In genomic region chr9:23464981-23465630, GRCm38 (mm10) we compare ENCODE assay signal across 13 mouse cellular contexts.
DNase-seq lines count a peak whose midpoint lies in the region; ATAC-seq lines count a peak whose summit lies in the region.
"Had no signal": no experiment of that assay in that cellular context is flagged by ENCODE, and none has a peak within 500 bp of the region (broad histone marks: within the 10 kb centered on the region; RNA-seq: fewer than 3 reads in every experiment).

No protein-coding gene starts in this region.

- no peak overlapping the region for H3K9ac ChIP-seq in kidney, embryonic 14.5 days (ENCODE audit: low read depth, low read length)
- H3K9ac ChIP-seq: embryonic facial prominence, embryonic 13.5 days; forebrain, embryonic 15.5 days; hindbrain, embryonic 12.5 days; liver, embryonic 14.5 days had no signal

- no peaks in the 10 kb centered on the region for H3K36me3 ChIP-seq in kidney, embryonic 14.5 days (ENCODE audit: control insufficient read depth, insufficient read depth, low read length)
- H3K36me3 ChIP-seq: embryonic facial prominence, embryonic 13.5 days; forebrain, embryonic 15.5 days; heart, embryonic 10.5 days; hindbrain, embryonic 12.5 days had no signal

- H3K27me3 ChIP-seq in kidney, embryonic 14.5 days (ENCODE audit: control insufficient read depth, insufficient read depth, low read length): no peaks in the 10 kb centered on the region
- H3K27me3 ChIP-seq: forebrain, embryonic 15.5 days; hindbrain, embryonic 12.5 days had no signal

- H3K4me1 ChIP-seq in kidney, embryonic 14.5 days (ENCODE audit: control insufficient read depth, insufficient read depth, low read length): no peaks in the 10 kb centered on the region
- H3K4me1 ChIP-seq: hindbrain, embryonic 12.5 days had no signal

- H3K4me2 ChIP-seq in kidney, embryonic 14.5 days (replicated peaks; ENCODE audit: low read depth, low read length): no peak overlapping the region
- H3K4me2 ChIP-seq: embryonic facial prominence, embryonic 13.5 days; forebrain, embryonic 15.5 days; hindbrain, embryonic 12.5 days had no signal

- no peak overlapping the region for H3K27ac ChIP-seq in kidney, embryonic 14.5 days (ENCODE audit: low read depth, low read length)
- H3K27ac ChIP-seq: embryonic facial prominence, embryonic 13.5 days; forebrain, embryonic 15.5 days; heart, embryonic 10.5 days; hindbrain, embryonic 12.5 days; liver, embryonic 14.5 days had no signal

- H3K9me3 ChIP-seq in kidney, embryonic 14.5 days (ENCODE audit: control insufficient read depth, low read length): no peaks in the 10 kb centered on the region
- H3K9me3 ChIP-seq: embryonic facial prominence, embryonic 13.5 days; forebrain, embryonic 15.5 days; heart, embryonic 10.5 days; hindbrain, embryonic 12.5 days had no signal

- WGBS in kidney, embryonic 14.5 days: 84% methylated on average over 7 of the region's 7 CpGs

- DNase-seq in kidney, adult 9 months: peak; percentile 7
- peak; percentile 15 for DNase-seq in ZHBTc4 (ENCODE audit: low read depth, low spot score)
- peak; percentile 62 for DNase-seq in fibroblast of lung, adult 2 months (ENCODE audit: low read depth)
- peak; percentile 18 for DNase-seq in ovary, postnatal 36 days (ENCODE audit: low spot score)
- no peak for DNase-seq in urinary bladder, postnatal 14 days (ENCODE audit: low spot score)
- DNase-seq in frontal cortex, postnatal 14 days (ENCODE audit: low spot score in 2 of 2): no peak
- DNase-seq: kidney, adult 18-20 months had no signal

- H3K4me3 ChIP-seq in kidney, embryonic 14.5 days (ENCODE audit: low read length): no peak overlapping the region
- H3K4me3 ChIP-seq: embryonic facial prominence, embryonic 13.5 days; forebrain, embryonic 15.5 days; heart, embryonic 10.5 days; hindbrain, embryonic 12.5 days had no signal

- ATAC-seq in kidney, embryonic 14.5 days (ENCODE audit: low FRiP score, low TSS enrichment): no peak
- ATAC-seq: forebrain, embryonic 15.5 days had no signal

Comparison
In these comparisons a context has a peak if more than half of its experiments do, and no peak if none do; other contexts are left out.
1. DNase-seq: peak in kidney, adult 9 months (single experiment), ZHBTc4 (single experiment), fibroblast of lung, adult 2 months (single experiment) and ovary, postnatal 36 days (single experiment); none in urinary bladder, postnatal 14 days (single experiment) and frontal cortex, postnatal 14 days (0 of 2).